Comparison of ENCODE assay signal across 8 mouse cellular contexts in genomic region chr3:88335436-88336053, GRCm38 (mm10). TPM values are rescaled to one million over a fixed set of nuclear protein-coding genes. Genes with fewer than 3 reads are reported as not detected.
DNase-seq lines count a peak whose midpoint lies in the region; ATAC-seq and TF ChIP-seq lines count a peak whose summit lies in the region.

No protein-coding gene starts in this region.

- H3K4me2 ChIP-seq in neural tube, embryonic 11.5 days (ENCODE audit: low read depth) = peak overlapping the region; percentile 65
- H3K4me2 ChIP-seq in limb, embryonic 15.5 days = peak overlapping the region; percentile 66

- H3K9ac ChIP-seq in neural tube, embryonic 11.5 days (ENCODE audit: low read length) = peak overlapping the region; percentile 80
- H3K9ac ChIP-seq in limb, embryonic 15.5 days = peak overlapping the region; percentile 64

- H3K27me3 ChIP-seq in neural tube, embryonic 11.5 days (ENCODE audit: control insufficient read depth, insufficient read depth, low read length) = no peaks in the 10 kb centered on the region
- H3K27me3 ChIP-seq in limb, embryonic 15.5 days = no peaks in the 10 kb centered on the region

- peak overlapping the region; percentile 67 for H3K27ac ChIP-seq in neural tube, embryonic 11.5 days (ENCODE audit: low read depth, low read length)
- no peak overlapping the region for H3K27ac ChIP-seq in cortical plate, adult 2 months (ENCODE audit: insufficient read depth, low read length)
- peak overlapping the region; percentile 96 for H3K27ac ChIP-seq in limb, embryonic 15.5 days
- peak overlapping the region; percentile 97; the same call in 1 of the 2 replicates for H3K27ac ChIP-seq in olfactory bulb, adult 2 months (ENCODE audit: insufficient read depth, low read depth, low read length)

- TF ChIP-seq CTCF in cortical plate, adult 2 months (IDR thresholded peaks at IDR 0.05; ENCODE audit: extremely low read depth, insufficient read depth, low read length) = no peak
- no peak for TF ChIP-seq CTCF in olfactory bulb, adult 2 months (IDR thresholded peaks at IDR 0.05; ENCODE audit: insufficient read depth, low read depth, low read length)

- H3K4me3 ChIP-seq in neural tube, embryonic 11.5 days (ENCODE audit: low read depth, low read length) = peak overlapping the region; percentile 63
- H3K4me3 ChIP-seq in cortical plate, adult 2 months (ENCODE audit: insufficient read depth, low read length) = peak overlapping the region; percentile 55
- peak overlapping the region; percentile 85 for H3K4me3 ChIP-seq in limb, embryonic 15.5 days
- peak overlapping the region; percentile 92 for H3K4me3 ChIP-seq in olfactory bulb, adult 2 months (ENCODE audit: insufficient read depth, low read depth, low read length)

- peaks cover 10% of the 10 kb centered on the region; the same call in 1 of the 2 replicates for H3K4me1 ChIP-seq in neural tube, embryonic 11.5 days (ENCODE audit: control insufficient read depth, insufficient read depth, low read length)
- H3K4me1 ChIP-seq in cortical plate, adult 2 months (ENCODE audit: control insufficient read depth, insufficient read depth, low read length) = peaks cover 6% of the 10 kb centered on the region; the same call in 1 of the 2 replicates
- peaks cover 28% of the 10 kb centered on the region for H3K4me1 ChIP-seq in limb, embryonic 15.5 days
- H3K4me1 ChIP-seq in olfactory bulb, adult 2 months (ENCODE audit: control insufficient read depth, insufficient read depth, low read length) = peaks cover 6% of the 10 kb centered on the region

- no peak for TF ChIP-seq POLR2A in cortical plate, adult 2 months (IDR thresholded peaks at IDR 0.05; ENCODE audit: extremely low read depth, insufficient read depth, low read length)
- TF ChIP-seq POLR2A in olfactory bulb, adult 2 months (IDR thresholded peaks at IDR 0.05; ENCODE audit: insufficient read depth, low read depth, low read length) = no peak

- WGBS in neural tube, embryonic 11.5 days = 1% methylated on average over 27 of the region's 27 CpGs
- 1% methylated on average over 27 of the region's 27 CpGs for WGBS in limb, embryonic 15.5 days
- WGBS in olfactory bulb, adult 2 months = under 1% methylated on average over 27 of the region's 27 CpGs

- peak; percentile 51 for ATAC-seq in neural tube, embryonic 11.5 days (ENCODE audit: insufficient read depth, low FRiP score, low TSS enrichment)
- peak; percentile 36 to 63 for ATAC-seq in hematopoietic stem cell, adult 5-6 weeks (replicated peaks in 1 of 2; ENCODE audit: insufficient read depth in 1 of 2, low FRiP score in 2 of 2, low TSS enrichment in 1 of 2, low read depth in 1 of 2, poor library complexity in 2 of 2, severe bottlenecking in 2 of 2)
- peak; percentile 35; the same call in 1 of the 2 replicates for ATAC-seq in limb, embryonic 15.5 days (ENCODE audit: insufficient number of reproducible peaks, low FRiP score, low TSS enrichment, low read depth)

- H3K36me3 ChIP-seq in neural tube, embryonic 11.5 days (ENCODE audit: control insufficient read depth, insufficient read depth, low read length) = no peaks in the 10 kb centered on the region
- 0 out of 2 replicates have a peak, but pooled peaks cover 4% of the 10 kb centered on the region for H3K36me3 ChIP-seq in limb, embryonic 15.5 days

- DNase-seq in neural tube, embryonic 11.5 days (ENCODE audit: low spot score) = no peak
- DNase-seq in neural tube, embryonic 10.5 days (ENCODE audit: extremely low spot score, low spot score) = no peak
- no peak for DNase-seq in urinary bladder, postnatal 4 days (ENCODE audit: low spot score in 2 of 2)
- DNase-seq in layer of hippocampus, adult 18-20 months (ENCODE audit: low spot score in 2 of 2) = no peak

- no peaks in the 10 kb centered on the region for H3K9me3 ChIP-seq in neural tube, embryonic 11.5 days (ENCODE audit: control insufficient read depth, low read length)
- H3K9me3 ChIP-seq in limb, embryonic 15.5 days = no peaks in the 10 kb centered on the region

RNA-seq across cellular contexts. Expression of gene Tmem79, which starts 0.4 kb away (rescaled TPM):
- 1.7 and 2.1 TPM in 2 replicates for polyA plus RNA-seq in neural tube, embryonic 11.5 days (2014; fragmentation: Nextera tagmentation; extraction: Ambion mirVana)
- polyA plus RNA-seq in cortical plate, adult 2 months (2012; rRNA removed) = 0.83 and 0.86 TPM in 2 replicates
- 0.94 and 1.2 TPM in 2 replicates for total RNA-seq in hematopoietic stem cell, adult 5-6 weeks (2017)
- 36.0 and 37.2 TPM in 2 replicates for polyA plus RNA-seq in limb, embryonic 15.5 days (2015; fragmentation: Nextera tagmentation; extraction: Ambion mirVana)
- polyA plus RNA-seq in olfactory bulb, adult 2 months (2012; ENCODE audit: insufficient read depth, insufficient read length, low replicate concordance, missing spikeins) = not detected in 2 replicates
- 1 to 10 TPM; 1.5 to 2.3 TPM for total RNA-seq in layer of hippocampus, adult 18-20 months (2021)

RNA-seq across cellular contexts. Expression of gene Smg5, which starts 0.5 kb away (rescaled TPM):
- polyA plus RNA-seq in neural tube, embryonic 11.5 days (2014; fragmentation: Nextera tagmentation; extraction: Ambion mirVana) = 48.8 and 57.2 TPM in 2 replicates
- polyA plus RNA-seq in cortical plate, adult 2 months (2012; rRNA removed) = 84.4 and 91.5 TPM in 2 replicates
- total RNA-seq in hematopoietic stem cell, adult 5-6 weeks (2017) = 53.1 and 53.7 TPM in 2 replicates
- polyA plus RNA-seq in limb, embryonic 15.5 days (2015; fragmentation: Nextera tagmentation; extraction: Ambion mirVana) = 42.7 and 42.9 TPM in 2 replicates
- polyA plus RNA-seq in olfactory bulb, adult 2 months (2012; ENCODE audit: insufficient read depth, insufficient read length, low replicate concordance, missing spikeins) = not detected in 2 replicates
- 10 to 100 TPM; 64.5 to 65.7 TPM for total RNA-seq in layer of hippocampus, adult 18-20 months (2021)

RNA-seq across cellular contexts. Expression of gene Glmp, which starts 10.7 kb away (rescaled TPM):
- polyA plus RNA-seq in neural tube, embryonic 11.5 days (2014; fragmentation: Nextera tagmentation; extraction: Ambion mirVana) = 70.5 and 84.5 TPM in 2 replicates
- polyA plus RNA-seq in cortical plate, adult 2 months (2012; rRNA removed) = 90.9 and 97.3 TPM in 2 replicates
- 10.3 and 28.6 TPM in 2 replicates for total RNA-seq in hematopoietic stem cell, adult 5-6 weeks (2017)
- polyA plus RNA-seq in limb, embryonic 15.5 days (2015; fragmentation: Nextera tagmentation; extraction: Ambion mirVana) = 198 and 199 TPM in 2 replicates
- polyA plus RNA-seq in olfactory bulb, adult 2 months (2012; ENCODE audit: insufficient read depth, insufficient read length, low replicate concordance, missing spikeins) = not detected in 2 replicates
- 10 to 100 TPM; 89.8 to 94.5 TPM for total RNA-seq in layer of hippocampus, adult 18-20 months (2021)

RNA-seq across cellular contexts. Expression of gene Paqr6, which starts 28.8 kb away (rescaled TPM):
- 1.1 and 1.2 TPM in 2 replicates for polyA plus RNA-seq in neural tube, embryonic 11.5 days (2014; fragmentation: Nextera tagmentation; extraction: Ambion mirVana)
- 15.3 and 15.6 TPM in 2 replicates for polyA plus RNA-seq in cortical plate, adult 2 months (2012; rRNA removed)
- total RNA-seq in hematopoietic stem cell, adult 5-6 weeks (2017) = not detected in 2 replicates
- 16.4 and 16.9 TPM in 2 replicates for polyA plus RNA-seq in limb, embryonic 15.5 days (2015; fragmentation: Nextera tagmentation; extraction: Ambion mirVana)
- polyA plus RNA-seq in olfactory bulb, adult 2 months (2012; ENCODE audit: insufficient read depth, insufficient read length, low replicate concordance, missing spikeins) = not detected in 2 replicates
- total RNA-seq in layer of hippocampus, adult 18-20 months (2021) = 10 to 100 TPM; 14.0 to 16.6 TPM

RNA-seq across cellular contexts. Expression of gene Bglap3, which starts 37.0 kb away (rescaled TPM):
- 0.31 TPM in 1 of 2 replicates, not detected in the other for polyA plus RNA-seq in neural tube, embryonic 11.5 days (2014; fragmentation: Nextera tagmentation; extraction: Ambion mirVana)
- polyA plus RNA-seq in cortical plate, adult 2 months (2012; rRNA removed) = 14.7 and 17.5 TPM in 2 replicates
- not detected in 2 replicates for total RNA-seq in hematopoietic stem cell, adult 5-6 weeks (2017)
- 34.8 and 39.9 TPM in 2 replicates for polyA plus RNA-seq in limb, embryonic 15.5 days (2015; fragmentation: Nextera tagmentation; extraction: Ambion mirVana)
- polyA plus RNA-seq in olfactory bulb, adult 2 months (2012; ENCODE audit: insufficient read depth, insufficient read length, low replicate concordance, missing spikeins) = not detected in 2 replicates
- total RNA-seq in layer of hippocampus, adult 18-20 months (2021) = under 1 TPM; 0.23 to 0.97 TPM

Comparison
In these comparisons a context has a peak if more than half of its experiments do, and no peak if none do; other contexts are left out.
1. RNA of gene Tmem79, which starts 0.4 kb away (polyA plus RNA-seq): 36.0 to 37.2 TPM in limb, embryonic 15.5 days; 1.7 to 2.1 TPM in neural tube, embryonic 11.5 days, 0.83 to 0.86 TPM in cortical plate, adult 2 months and not detected in olfactory bulb, adult 2 months; every median in the first group is over 10 times any median in the second.
2. Peak in every context shown above with its lines, with median percentiles within 50 percentile points of each other: ATAC-seq and H3K4me3 ChIP-seq.